Mouse (Mus musculus): ENCODE data around the gene Cubn.

The Cubn gene

DNA sequence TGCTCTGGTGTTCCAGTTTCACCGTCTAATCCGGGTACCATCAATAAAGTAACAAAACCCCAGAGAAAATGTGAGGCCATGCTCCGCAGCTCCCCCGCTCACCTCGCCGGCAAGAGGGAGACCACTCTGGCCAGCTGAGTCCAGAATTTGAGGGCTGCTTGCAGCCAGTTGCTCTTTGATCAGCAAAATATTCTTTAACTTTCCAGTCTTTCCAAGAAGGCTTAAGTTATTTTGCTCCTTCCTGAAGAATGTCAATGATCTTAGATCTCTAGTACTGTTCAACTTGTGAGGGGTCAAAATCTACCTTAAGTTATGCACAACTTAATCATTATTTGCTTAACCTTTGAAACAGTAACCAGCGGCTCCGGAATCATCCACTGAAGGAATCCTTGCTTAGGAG, at the start of gene Cubn:
Cubn (minus strand) TSS at position 80 of the 400 bp plus-strand sequence.
- no peak for DNase-seq (ENCODE audit: low spot score in 2 of 2)

DNA sequence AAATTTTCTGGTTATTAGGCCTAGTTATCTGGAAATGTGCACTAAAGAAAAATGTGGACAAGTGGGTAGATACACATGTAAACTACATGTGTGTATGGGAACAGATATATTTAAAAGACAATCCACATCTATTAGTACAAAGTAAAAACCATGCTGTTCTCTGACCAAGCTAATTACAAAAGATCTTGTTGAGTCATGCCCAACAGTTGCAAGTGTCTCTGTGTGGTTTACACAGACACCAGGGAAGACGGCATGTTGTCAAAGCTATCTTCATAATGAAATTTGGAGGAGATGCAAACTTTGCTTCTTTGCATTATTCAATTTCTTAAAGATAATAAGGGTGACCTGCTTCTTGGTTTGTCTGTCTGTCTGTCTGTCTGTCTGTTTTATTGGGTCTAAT, 48.2 kb upstream of the Cubn start:
- no peak for DNase-seq (ENCODE audit: low spot score in 2 of 2)

DNA sequence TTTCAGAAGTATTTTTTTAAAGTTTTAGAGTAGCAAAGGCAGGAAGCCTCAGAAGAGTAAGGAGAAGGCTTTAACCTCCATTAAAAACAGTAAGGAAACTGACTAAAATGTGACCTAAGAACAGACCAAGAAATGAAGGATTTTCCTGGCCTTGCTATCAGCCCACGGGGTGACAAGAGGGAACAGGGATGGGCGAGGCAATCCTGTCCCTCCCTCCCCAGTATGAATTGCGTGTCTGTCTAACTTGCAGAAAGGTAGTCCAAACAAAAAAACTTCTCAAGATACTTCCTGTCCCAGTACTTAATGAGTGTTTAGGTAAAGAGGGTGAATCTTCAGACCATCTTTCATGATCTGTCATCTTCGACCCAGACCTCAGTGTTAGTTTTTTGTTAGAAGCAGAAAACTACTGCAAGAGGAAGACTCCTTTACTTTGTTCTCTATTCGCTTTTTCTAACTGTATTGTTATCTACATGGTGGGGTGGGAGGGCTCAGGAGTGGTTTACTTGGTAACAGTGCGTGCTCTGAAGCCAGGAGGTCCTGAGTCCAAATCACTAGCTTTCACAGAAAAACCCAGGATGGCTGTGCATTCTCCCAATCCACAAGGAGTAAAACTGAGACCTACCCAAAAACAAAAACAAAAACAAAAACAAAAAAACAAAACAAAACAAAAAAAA, 47.2 kb upstream of the Cubn start:
- DNase-seq (ENCODE audit: low spot score in 2 of 2): no peak

DNA sequence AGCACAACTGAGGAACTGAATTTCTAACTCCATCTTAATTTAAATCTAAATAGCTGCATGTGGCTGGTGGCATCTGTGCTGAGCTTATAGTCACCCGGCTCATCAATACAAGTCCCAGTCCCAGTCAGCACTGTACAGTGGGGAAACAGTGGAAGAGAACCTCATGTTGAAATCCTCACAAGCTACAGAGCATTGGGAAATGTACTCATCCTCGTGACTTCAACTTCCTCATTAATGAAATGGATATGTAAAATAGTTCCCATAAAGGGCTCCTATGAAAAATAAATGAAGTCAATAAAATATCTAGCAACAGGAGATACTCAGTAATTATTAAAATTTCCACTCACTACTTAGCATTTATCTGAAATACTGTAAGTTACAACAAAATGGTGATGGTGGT, 46.6 kb upstream of the Cubn start:
- no peak for DNase-seq (ENCODE audit: low spot score in 2 of 2)

DNA sequence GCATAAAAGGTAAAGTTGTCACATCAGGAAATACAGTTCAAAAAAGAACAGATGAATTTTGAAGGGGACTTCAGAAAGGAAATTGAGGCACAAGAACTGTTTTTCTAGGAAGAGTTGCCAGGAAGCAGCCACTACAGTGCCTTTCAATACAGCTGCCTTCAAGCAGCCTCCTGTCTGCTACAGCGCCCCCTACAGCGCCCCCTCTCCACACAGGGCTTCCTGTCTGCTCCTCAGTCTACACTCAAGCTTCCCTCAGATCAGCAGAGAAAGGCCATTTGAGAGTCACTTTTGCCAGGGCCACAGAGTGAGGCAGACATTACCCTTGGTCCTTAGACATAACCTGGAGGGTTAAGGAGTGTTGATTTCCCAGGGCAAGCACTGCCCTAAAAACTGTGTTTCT, 46.1 kb upstream of the Cubn start:
- DNase-seq (ENCODE audit: low spot score in 2 of 2): no peak

DNA sequence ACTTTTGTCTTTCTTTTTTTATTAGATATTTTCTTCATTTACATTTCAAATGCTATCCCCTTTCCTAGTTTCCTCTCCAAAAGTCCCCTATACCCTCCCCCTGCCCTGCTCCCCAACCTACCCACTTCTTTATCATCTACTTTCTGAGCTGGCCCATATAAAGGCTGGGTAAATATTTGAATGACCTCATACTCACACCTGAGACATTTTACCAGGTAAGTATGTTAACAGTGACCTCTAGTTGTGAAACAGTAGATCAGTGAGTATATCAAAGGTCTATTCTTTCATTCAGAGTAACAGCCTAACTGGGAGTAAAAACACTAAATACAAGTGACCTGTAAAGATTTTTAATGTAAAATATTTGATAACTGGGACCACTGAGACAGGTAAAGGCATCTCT, 45.1 kb upstream of the Cubn start:
- DNase-seq (ENCODE audit: low spot score in 2 of 2): no peak

DNA sequence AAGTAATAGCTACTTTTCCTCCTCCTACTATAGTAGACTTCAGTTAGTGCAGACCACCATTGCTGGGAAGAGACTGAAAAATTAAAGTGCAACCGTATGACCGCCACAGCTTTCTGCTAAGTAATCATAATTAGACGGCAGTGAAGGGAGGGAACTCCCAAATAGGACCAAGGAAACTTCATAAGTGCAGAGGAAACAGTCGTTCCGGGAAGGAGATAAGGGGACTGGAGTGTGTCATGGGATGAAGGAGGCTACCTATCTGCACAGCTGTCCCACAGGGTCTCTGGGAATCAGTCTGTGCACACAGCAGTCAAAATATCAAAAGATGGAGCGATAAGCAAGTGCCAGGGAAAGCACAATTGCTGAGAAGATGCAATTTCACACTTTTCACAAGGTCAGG, 39.0 kb upstream of the Cubn start:
- DNase-seq (ENCODE audit: low spot score in 2 of 2): no peak

DNA sequence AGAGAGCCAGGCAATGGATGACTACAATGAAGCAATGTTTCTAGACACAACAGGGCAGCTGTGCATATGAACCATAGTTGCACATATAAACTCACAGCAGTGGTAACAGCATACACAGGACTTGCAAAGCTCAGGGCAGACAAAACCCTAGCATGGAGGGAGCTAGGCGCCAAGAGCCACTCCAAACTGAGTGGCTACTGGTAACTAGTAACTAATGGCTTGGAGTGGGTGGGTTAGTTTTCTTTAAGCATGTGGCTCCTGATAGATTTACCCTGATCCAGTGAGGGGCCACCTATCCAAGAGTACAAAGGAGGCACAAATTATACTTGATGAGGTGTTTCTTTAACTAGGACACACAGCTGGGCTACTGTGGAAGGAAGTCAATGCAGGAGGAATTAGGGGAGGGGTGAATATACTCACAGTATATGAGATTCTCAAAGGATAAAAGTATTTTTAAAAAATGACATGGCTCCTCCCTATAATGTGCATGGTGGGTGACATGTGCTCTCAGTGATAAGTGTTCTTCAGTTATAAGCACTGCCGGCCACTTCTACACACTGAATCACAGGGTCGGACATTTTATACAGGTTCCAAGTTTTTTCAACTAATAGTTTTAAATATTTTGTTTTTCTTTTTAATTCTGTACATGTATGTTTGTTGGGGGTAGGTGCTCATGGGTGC, 37.8 kb upstream of the Cubn start:
- no peak for DNase-seq (ENCODE audit: low spot score in 2 of 2)

DNA sequence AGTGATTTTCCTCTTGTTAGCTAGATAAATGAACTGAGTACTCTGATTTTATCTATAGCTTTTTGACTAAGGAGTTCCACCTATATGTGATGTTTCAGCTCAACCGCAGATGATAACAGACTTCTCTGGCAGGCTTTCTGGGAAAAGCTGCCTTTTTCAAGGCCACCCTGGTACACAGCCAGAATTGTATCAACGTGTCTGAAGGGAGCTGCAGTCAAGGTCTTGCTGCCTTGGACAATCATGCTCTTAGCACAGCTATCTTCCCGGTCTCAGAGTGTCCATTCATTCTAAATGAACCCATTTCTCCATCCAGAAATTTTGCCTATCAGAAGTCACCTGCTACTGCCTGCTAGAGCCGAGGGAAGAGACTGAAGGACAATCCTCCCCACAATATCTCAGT, 35.9 kb upstream of the Cubn start:
- no peak for DNase-seq (ENCODE audit: low spot score in 2 of 2)

DNA sequence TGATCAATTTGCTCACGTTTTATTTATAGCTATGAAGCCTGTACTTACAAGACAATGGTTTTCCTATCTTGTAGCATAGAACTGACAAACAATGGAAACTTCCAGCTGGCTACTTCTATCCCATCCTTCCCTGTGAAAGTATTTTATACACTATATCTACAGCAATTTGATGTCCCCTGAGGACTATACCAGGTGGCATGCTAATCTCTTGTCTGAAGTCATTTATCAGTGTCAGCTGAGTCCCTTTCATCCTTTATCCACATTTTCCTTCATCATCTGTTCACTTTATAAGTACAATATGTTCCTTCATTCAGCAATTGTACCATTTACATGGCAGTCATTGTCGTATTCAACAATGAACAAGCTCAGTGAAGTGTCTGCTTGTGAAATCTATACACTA, 35.5 kb upstream of the Cubn start:
- no peak for DNase-seq (ENCODE audit: low spot score in 2 of 2)

DNA sequence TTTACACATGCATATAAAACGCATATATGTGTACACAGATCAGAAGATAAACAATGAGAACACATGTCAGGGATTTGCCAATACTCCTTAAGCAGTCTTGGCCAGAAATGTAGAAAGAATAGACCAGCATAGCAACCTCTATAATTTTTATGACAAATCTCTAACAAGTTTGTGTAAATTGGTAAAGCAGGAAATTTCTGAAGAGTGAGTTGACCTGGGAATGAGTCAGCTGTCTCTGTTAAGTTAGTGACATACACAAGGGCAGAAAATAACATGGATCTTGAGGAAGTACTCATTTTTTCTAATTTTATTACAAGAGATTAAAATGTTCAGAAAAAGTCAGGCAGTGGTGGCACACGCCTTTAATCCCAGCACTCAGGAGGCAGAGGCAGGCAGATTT, 34.6 kb upstream of the Cubn start:
- no peak for DNase-seq (ENCODE audit: low spot score in 2 of 2)

DNA sequence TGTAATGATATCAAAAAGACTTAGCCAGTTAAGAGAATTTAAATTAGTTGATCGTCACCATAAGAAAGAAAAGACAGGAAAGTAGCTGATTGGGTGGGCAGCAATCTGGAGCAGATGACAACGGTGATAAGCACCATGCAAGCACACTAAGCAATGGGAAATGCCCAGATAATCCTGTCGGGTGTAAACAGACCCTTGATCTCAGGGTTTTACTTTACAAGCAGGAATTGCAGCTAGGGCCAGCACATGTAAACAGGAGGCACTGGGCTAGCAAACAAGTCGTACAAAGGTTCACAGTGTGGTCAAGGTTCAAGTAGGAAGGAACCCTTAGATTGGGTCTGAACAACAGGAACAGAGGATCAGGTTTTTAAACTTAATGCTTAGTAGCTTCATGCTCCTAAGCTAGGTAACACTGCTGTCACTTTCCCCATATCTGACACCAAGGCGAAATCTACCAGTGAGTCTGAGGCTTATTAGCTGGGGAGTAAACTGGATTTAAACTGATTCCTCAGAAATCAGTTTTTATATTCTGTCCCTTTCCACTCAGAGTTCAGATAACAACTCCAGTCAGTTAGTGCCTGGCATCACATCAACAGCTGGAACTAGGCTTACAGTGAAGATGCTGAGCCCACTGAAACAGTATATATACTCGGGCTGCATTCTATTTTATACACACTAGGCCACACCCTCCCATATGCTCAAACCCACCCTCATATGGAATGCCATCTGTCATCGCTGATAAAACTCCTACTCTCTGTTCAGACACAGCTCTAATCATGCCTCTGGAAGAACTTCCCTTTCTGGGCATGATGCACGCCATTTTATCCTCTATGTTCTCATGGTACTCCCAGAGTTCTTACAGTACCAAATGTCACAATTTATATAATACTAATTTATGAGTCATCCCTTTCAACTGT, 32.2 kb upstream of the Cubn start:
- DNase-seq (ENCODE audit: low spot score in 2 of 2): no peak

DNA sequence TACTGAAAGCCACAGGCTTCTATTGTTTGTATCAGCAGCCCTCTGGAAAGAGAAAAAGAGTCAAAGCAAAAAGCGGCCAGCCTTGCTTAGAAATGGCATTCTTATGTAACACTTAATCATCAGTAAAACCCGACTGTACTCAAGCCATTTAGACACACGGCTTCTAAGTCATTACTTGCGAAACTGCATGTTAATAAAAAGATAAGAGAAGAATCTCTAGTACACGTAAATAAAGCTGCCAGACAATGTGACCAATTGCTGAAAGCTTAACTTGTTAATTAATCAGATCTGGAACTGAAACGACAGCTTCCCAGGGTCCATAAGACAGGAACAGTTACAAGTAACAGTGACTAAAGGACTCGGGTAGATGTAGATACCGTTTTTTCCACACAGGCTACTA, 30.5 kb upstream of the Cubn start:
- DNase-seq (ENCODE audit: low spot score in 2 of 2): peak; percentile 12 to 29

DNA sequence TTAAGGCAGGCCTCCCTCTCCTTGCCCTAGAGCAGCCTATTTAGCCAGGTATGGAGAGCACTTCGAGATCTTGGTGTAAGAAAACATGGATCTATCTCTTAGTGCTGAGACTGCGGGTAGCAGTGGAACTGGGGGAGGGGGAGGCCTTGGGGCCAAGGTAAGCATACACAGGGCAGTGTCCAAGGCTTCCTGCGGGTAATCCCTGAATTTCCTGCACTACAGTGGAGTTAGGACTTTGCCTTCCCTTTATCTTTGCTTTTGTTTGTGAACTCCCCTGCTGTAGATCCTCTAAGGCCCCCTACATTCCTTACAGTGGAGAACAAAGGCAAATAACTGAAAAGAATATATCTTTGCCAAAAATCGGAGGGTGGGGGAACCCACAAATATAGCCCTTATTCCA, 23.3 kb upstream of the Cubn start:
- DNase-seq (ENCODE audit: low spot score in 2 of 2): no peak

DNA sequence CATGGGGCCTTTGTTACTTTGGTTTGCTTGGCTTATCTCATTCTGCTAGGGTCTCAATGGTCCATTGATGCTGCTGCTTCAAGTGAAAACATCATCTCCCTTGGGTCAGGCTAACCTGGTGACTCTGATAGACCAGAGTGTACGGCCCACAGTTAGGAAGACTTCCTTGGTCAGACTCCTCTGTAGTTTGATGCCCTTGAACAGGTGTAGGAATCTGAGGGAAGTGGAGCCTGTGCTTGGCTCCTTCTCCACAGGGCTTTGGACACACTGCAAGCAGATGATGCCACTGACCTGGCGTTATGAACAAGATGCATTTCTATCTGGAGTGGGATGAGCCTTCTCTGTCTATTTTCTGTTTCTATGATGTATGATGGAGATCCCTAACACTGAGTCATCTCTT, 11.1 kb upstream of the Cubn start:
- DNase-seq (ENCODE audit: low spot score in 2 of 2): no peak

DNA sequence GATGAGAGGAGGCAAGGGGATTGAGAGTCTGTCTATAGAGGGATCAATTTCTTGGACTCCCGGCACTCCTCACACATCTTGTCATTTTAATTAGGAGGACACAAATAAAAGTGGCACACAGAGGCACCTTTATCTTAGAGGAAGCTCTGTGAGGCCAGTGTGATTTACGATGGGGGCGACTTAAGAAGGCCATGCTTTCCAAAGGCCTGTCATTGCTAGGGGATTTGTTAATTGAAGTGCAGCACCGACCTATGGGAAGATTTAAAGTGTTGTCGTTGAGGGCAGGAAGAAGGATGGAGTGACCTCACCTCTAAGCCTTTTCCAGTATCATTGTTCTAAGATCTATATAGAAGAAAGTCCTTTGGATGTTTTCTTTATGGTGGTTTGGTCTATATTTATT, 9.9 kb upstream of the Cubn start:
- DNase-seq (ENCODE audit: low spot score in 2 of 2): no peak

DNA sequence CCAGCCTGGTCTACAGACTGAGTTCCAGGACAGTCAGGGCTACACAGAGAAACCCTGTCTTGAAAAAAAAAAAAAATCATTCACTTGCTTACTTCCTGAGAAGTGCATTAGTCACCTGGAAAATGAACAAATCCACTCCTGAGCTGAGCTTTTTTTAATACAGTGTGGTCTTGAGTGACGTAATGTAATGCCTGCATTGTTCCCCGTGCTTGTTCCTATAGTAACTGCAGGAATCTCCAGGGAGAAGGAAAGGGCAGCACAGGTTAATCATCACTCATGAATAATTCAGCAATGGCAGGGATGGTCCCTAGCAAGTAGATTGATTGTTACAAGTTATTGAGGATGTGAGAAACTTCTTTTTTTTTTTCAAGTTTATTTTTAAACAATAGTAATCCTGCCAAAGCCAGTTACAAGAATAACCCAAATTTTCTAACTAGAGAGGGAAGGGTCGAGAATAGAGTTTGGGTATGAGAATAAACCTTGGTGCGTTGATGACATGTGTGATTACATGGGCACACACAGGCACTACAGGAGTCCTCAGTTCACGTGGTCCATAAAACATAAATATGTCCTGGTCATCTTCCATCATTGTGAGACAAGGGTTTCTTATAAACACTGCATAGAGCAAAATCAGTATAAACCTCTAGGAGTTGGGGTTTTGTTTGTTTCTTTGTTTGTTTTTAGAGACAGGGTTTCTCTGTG, 8.8 kb upstream of the Cubn start:
- no peak for DNase-seq (ENCODE audit: low spot score in 2 of 2)

DNA sequence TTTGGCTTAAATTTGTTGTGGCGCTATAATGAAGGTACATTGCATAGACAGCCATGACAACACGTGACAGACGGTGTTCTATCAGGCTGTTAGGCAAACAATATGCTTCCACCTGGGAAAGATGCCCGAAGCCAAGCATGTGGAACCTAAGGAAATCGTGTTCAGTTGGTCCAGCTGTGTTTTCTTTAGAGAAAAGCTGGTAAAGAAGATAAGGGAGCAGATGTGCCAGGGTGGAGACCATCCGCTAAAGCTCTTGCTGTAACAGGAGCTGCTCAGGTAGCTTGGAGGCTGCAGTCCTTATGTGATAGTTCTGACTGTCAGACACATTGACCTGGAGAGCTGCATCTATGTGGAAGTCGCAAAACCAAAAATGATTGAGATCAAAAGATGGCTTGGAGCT, 7.6 kb upstream of the Cubn start:
- no peak for DNase-seq (ENCODE audit: low spot score in 2 of 2)

DNA sequence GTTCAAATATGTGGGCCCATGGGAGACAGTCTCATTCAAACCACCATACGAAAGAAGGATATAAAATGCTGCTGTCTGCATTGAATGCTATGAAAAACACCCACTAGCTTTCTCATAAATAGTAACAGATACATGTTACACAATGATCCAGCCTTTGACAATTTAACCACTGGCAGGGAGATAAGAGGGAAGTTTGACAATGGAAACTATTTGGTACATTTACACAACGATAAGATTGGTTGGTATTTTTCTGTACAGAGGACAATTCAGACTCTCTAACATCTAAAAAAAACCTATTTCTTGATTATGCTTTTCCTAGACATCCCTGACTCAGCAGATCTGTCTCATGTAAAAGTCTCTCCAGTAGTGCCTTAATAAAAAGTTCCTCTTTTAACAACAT, 4.5 kb upstream of the Cubn start:
- no peak for DNase-seq (ENCODE audit: low spot score in 2 of 2)

DNA sequence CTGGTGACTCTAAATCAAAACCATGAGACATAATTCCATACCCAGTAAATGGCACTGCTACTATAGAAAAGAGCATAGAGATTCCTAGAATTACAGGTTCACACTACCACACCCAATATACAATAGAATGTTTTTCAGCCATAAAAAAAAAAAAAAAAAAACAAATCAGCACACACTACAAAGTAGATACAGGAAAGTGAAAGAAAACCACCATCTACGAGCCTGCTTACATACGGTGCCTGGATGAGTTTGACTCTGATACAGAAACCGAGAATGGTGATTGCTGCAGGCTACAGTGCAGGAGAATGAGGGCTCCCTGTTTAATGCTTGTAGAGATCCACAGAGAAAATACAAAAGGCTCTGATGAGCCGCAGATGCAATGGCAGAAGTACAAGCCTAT, 1.3 kb upstream of the Cubn start:
- no peak for DNase-seq (ENCODE audit: low spot score in 2 of 2)

DNA sequence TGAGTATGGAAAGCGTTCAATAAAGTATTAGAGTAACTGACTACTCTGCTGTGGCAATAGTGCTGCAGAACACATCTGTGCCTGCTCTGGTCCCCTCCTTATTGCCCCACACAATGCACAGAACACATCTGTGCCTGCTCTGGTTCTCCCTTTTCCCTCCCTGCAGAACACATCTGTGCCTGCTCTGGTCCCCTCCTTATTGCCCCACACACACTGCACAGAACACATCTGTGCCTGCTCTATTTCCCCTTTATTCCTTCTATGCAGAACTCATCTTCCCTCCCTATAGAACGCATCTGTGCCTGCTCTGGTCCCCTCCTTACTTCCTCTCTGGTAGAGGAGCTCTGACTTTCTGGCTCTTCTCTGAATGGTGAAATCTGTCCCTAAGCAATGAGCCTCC, 1.1 kb downstream of the Cubn start:
- DNase-seq (ENCODE audit: low spot score in 2 of 2): no peak

DNA sequence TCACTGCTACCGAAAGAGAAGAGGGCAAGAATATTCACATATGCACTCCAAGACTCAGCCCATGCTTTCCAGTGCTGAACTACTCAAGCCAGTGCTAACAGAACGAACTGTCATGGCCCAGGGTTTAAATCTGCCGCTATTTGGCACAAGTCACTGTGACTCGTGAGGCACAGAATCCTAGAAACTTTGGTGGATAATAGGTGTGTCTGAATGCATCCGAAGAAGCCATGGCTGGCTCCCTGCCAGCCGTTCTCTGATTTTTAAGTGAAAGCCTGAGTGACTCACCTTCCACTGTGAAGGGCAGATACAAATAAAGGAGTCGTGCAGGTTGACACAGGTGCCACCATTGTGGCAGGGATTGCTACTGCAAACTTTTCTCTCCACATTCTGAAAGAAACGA, 5.1 kb downstream of the Cubn start:
- no peak for DNase-seq (ENCODE audit: low spot score in 2 of 2)
